Mouse (Mus musculus): ENCODE data around the gene Atp2a2. TPM values are rescaled to one million over a fixed set of nuclear protein-coding genes. Genes with fewer than 3 reads are reported as not detected.

Gene Atp2a2
- polyA plus RNA-seq, 1 experiment, result 17.2 TPM

GRCm38 (mm10) chr5:122520254-122521129 lies 18.5 kb upstream of the Atp2a2 start:
- Histone ChIP-seq H3K4me3 (replicated peaks) (no peak overlapping the region), H3K9me3 (no peaks in the 10 kb centered on the region), H3K27me3 (replicated peaks) (peaks cover 72% of the 10 kb centered on the region), H3K4me1 (peaks cover 4% of the 10 kb centered on the region), H3K36me3 (replicated peaks; ENCODE audit: low read length) (no peaks in the 10 kb centered on the region)
- TF ChIP-seq GATA1 (IDR thresholded peaks at IDR 0.05; ENCODE audit: borderline replicate concordance, low read length), result no peak
- TF ChIP-seq FLI1 (IDR thresholded peaks at IDR 0.05; ENCODE audit: low read length), result no peak

- peaks cover 67% of the 10 kb centered on the region for H3K27me3 ChIP-seq (replicated peaks)
- H3K9me3 ChIP-seq, result no peaks in the 10 kb centered on the region
- H3K4me3 ChIP-seq (replicated peaks), result no peak overlapping the region
- TF ChIP-seq GATA1 (IDR thresholded peaks at IDR 0.05; ENCODE audit: borderline replicate concordance, low read length) (no peak), FLI1 (IDR thresholded peaks at IDR 0.05; ENCODE audit: low read length) (no peak)
- no peaks in the 10 kb centered on the region for H3K36me3 ChIP-seq (replicated peaks; ENCODE audit: low read length)
- H3K4me1 ChIP-seq, result peaks cover 7% of the 10 kb centered on the region
Observed at GRCm38 (mm10) chr5:122519043-122519660, 17.1 kb upstream of the Atp2a2 start.

GRCm38 (mm10) chr5:122518247-122518646 lies 16.2 kb upstream of the Atp2a2 start:
- Histone ChIP-seq H3K36me3 (replicated peaks; ENCODE audit: low read length) (no peaks in the 10 kb centered on the region), H3K4me1 (peaks cover 9% of the 10 kb centered on the region), H3K27me3 (replicated peaks) (peaks cover 64% of the 10 kb centered on the region), H3K4me3 (replicated peaks) (no peak overlapping the region), H3K9me3 (0 out of 2 replicates have a peak, but pooled peaks cover 3% of the 10 kb centered on the region)
- TF ChIP-seq FLI1 (IDR thresholded peaks at IDR 0.05; ENCODE audit: low read length), result no peak
- TF ChIP-seq GATA1 (IDR thresholded peaks at IDR 0.05; ENCODE audit: borderline replicate concordance, low read length), result no peak

GRCm38 (mm10) chr5:122516901-122517300 lies 14.9 kb upstream of the Atp2a2 start:
- TF ChIP-seq GATA1 (IDR thresholded peaks at IDR 0.05; ENCODE audit: borderline replicate concordance, low read length) (no peak), FLI1 (IDR thresholded peaks at IDR 0.05; ENCODE audit: low read length) (no peak)
- Histone ChIP-seq H3K27me3 (replicated peaks) (peaks cover 67% of the 10 kb centered on the region), H3K36me3 (replicated peaks; ENCODE audit: low read length) (no peaks in the 10 kb centered on the region)

GRCm38 (mm10) chr5:122516029-122516730 lies 14.2 kb upstream of the Atp2a2 start:
- H3K4me3 ChIP-seq (replicated peaks), result no peak overlapping the region
- H3K27me3 ChIP-seq (replicated peaks), result peaks cover 73% of the 10 kb centered on the region
- H3K9me3 ChIP-seq, result 0 out of 2 replicates have a peak, but pooled peaks cover 3% of the 10 kb centered on the region
- TF ChIP-seq FLI1 (IDR thresholded peaks at IDR 0.05; ENCODE audit: low read length), result no peak
- TF ChIP-seq GATA1 (IDR thresholded peaks at IDR 0.05; ENCODE audit: borderline replicate concordance, low read length), result no peak
- no peaks in the 10 kb centered on the region for H3K36me3 ChIP-seq (replicated peaks; ENCODE audit: low read length)
- H3K4me1 ChIP-seq, result peaks cover 15% of the 10 kb centered on the region

More at GRCm38 (mm10) chr5:122516901-122517300, 14.9 kb upstream of the Atp2a2 start:
- Histone ChIP-seq H3K4me3 (replicated peaks) (no peak overlapping the region), H3K9me3 (0 out of 2 replicates have a peak, but pooled peaks cover 3% of the 10 kb centered on the region), H3K4me1 (peaks cover 9% of the 10 kb centered on the region)

GRCm38 (mm10) chr5:122514127-122514521 lies 12.1 kb upstream of the Atp2a2 start:
- peaks cover 68% of the 10 kb centered on the region for H3K27me3 ChIP-seq (replicated peaks)
- no peak for TF ChIP-seq GATA1 (IDR thresholded peaks at IDR 0.05; ENCODE audit: borderline replicate concordance, low read length)
- TF ChIP-seq FLI1 (IDR thresholded peaks at IDR 0.05; ENCODE audit: low read length), result no peak
- 0 out of 2 replicates have a peak, but pooled peaks cover 3% of the 10 kb centered on the region for H3K9me3 ChIP-seq
- peaks cover 19% of the 10 kb centered on the region for H3K4me1 ChIP-seq
- no peak overlapping the region for H3K4me3 ChIP-seq (replicated peaks)
- H3K36me3 ChIP-seq (replicated peaks; ENCODE audit: low read length), result no peaks in the 10 kb centered on the region

- no peak overlapping the region for H3K4me3 ChIP-seq (replicated peaks)
Observed at GRCm38 (mm10) chr5:122513421-122514126, 11.5 kb upstream of the Atp2a2 start.

GRCm38 (mm10) chr5:122512011-122512410 lies 10.0 kb upstream of the Atp2a2 start:
- Histone ChIP-seq H3K4me1 (peaks cover 19% of the 10 kb centered on the region), H3K4me3 (replicated peaks) (no peak overlapping the region), H3K27me3 (replicated peaks) (peaks cover 52% of the 10 kb centered on the region), H3K9me3 (peaks cover 7% of the 10 kb centered on the region; the same call in 1 of the 2 replicates), H3K36me3 (replicated peaks; ENCODE audit: low read length) (no peaks in the 10 kb centered on the region)
- TF ChIP-seq GATA1 (IDR thresholded peaks at IDR 0.05; ENCODE audit: borderline replicate concordance, low read length) (no peak), FLI1 (IDR thresholded peaks at IDR 0.05; ENCODE audit: low read length) (no peak)

More at GRCm38 (mm10) chr5:122513421-122514126, 11.5 kb upstream of the Atp2a2 start:
- Histone ChIP-seq H3K4me1 (peaks cover 19% of the 10 kb centered on the region), H3K27me3 (replicated peaks) (peaks cover 68% of the 10 kb centered on the region), H3K9me3 (0 out of 2 replicates have a peak, but pooled peaks cover 3% of the 10 kb centered on the region), H3K36me3 (replicated peaks; ENCODE audit: low read length) (no peaks in the 10 kb centered on the region)
- no peak for TF ChIP-seq GATA1 (IDR thresholded peaks at IDR 0.05; ENCODE audit: borderline replicate concordance, low read length)
- TF ChIP-seq FLI1 (IDR thresholded peaks at IDR 0.05; ENCODE audit: low read length), result no peak

- Histone ChIP-seq H3K36me3 (replicated peaks; ENCODE audit: low read length) (no peaks in the 10 kb centered on the region), H3K4me1 (peaks cover 19% of the 10 kb centered on the region), H3K9me3 (peaks cover 10% of the 10 kb centered on the region), H3K4me3 (replicated peaks) (no peak overlapping the region), H3K27me3 (replicated peaks) (peaks cover 47% of the 10 kb centered on the region)
- TF ChIP-seq FLI1 (IDR thresholded peaks at IDR 0.05; ENCODE audit: low read length), result no peak
- TF ChIP-seq GATA1 (IDR thresholded peaks at IDR 0.05; ENCODE audit: borderline replicate concordance, low read length), result no peak
Observed at GRCm38 (mm10) chr5:122511405-122511804, 9.4 kb upstream of the Atp2a2 start.

All from megakaryocyte, embryonic 14.5 days (primary cell).